Mouse (Mus musculus): ENCODE results near the gene BC067074. TPM values are rescaled to one million over a fixed set of nuclear protein-coding genes. Genes with fewer than 3 reads are reported as not detected.
"Not testable (repeated sequence)": the region's sequence is repeated elsewhere in the genome, so short reads cannot be mapped to it uniquely, and the experiment has no call there.

Gene BC067074
- total RNA-seq, 2 experiments from 2014 or later = 1.3 to 1.4 TPM

DNA sequence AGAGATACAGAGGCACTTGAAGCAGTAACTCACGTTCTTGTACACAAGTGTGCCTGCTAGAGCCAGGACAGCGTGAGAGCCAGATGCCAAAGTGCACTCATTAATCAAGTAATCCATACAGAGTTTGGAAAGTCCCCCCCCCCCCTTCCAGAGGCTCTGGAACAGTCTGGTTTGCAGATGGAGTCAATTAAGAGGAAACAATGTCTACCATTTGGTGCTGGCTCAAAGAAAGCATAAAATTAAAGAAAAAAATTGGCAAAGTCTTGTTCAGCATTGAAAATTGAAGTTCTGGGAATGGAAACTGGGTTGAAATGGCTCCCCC, 81.1 kb downstream of the BC067074 start:
- no peak for DNase-seq (ENCODE audit: low spot score)

- DNase-seq (ENCODE audit: low spot score) = no peak
Measured at GRCm38 (mm10) chr13:113377631-113378030, 84.7 kb downstream of the BC067074 start.

- no peak for DNase-seq (ENCODE audit: low spot score)
Measured at GRCm38 (mm10) chr13:113378980-113379410, 86.0 kb downstream of the BC067074 start.

GRCm38 (mm10) chr13:113379766-113380309, 86.9 kb downstream of the BC067074 start:
- DNase-seq (ENCODE audit: low spot score) = no peak

- no peak for DNase-seq (ENCODE audit: low spot score)
Measured at GRCm38 (mm10) chr13:113381710-113382109, 88.8 kb downstream of the BC067074 start.

DNA sequence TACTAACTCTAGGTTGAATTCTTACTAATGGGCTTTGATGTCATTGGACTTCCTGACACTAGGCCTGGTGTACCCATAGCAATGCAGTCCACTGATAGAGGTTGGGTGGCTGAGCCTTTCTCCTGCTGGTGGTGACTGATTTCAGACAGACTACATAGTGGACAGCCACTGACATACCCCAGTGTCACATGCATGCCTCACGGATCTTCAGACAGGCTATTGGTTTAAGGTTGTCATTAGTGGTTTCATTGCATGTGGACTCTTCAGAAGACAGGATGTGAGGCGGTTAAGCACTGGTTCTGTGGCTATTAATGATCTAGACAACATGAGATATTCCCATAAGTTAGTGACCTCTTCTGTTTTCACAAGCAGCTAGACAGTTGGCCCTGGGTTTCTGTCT, 89.2 kb downstream of the BC067074 start:
- DNase-seq (ENCODE audit: low spot score) = no peak

- DNase-seq (ENCODE audit: low spot score) = not testable (repeated sequence)
Measured at GRCm38 (mm10) chr13:113382770-113383169, 89.8 kb downstream of the BC067074 start.

DNA sequence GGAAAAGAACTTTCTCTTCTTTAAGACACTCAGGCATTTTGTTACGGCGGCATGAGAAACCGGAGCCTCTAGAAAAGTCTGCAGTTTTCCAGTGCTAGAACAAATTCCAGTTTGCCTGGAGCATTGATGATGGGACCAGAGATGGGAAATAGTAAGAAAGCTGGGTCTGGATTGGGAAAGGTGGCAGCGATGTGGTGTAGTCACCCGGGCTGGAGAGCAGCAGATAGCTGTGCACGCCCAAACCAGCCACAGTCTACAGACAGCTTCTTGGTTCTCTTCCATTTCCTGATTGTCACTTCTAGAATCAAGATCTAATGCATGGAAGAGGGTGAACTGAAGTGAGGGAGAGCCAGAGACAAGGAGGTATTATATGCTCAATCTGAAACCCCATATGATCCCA, 100.4 kb downstream of the BC067074 start:
- no peak for DNase-seq (ENCODE audit: low spot score)

DNA sequence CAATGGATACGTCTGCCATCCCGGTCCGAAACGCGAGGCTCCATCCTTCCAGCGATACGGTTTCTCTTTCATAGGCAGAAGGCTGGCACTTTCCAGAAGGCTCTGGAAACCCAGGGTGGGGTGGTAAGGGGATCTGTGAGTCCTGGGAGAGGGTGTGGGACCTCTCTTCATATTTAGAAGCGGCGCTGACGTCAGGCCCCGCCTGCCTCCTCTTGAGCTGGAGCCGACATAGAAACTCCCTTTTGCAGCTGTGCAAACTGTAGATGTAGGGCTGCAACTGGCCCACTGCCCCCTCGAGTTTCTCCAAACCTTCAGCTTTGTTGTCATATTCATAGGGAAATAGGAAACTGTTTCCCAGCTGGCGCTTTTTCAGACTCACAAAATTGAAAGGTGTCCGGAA, 101.6 kb downstream of the BC067074 start:
- DNase-seq (ENCODE audit: low spot score) = peak; percentile 79

DNA sequence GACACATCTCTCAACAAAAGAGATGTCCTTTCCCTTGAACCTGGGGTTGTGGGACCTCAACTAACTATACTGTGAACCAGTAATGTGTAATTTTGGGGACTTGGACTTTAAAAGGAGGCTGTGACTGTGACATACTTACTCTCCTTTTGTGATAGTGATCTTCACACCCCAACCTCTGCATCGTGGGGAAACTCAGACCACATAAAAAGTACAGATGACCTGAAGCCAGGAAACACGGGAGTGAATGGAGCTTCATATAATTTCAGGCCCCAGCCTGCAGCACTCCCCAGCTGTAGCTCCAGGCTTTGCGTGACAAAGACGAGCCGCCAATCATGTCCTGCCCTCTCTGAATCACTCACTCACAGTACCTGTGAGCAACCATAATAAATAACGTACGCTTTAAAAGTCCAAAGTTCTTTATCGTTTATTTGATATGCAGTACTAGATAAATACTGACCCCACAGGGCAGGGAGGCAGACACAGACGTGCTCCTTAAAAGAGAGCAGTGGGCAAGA, 104.1 kb downstream of the BC067074 start:
- DNase-seq (ENCODE audit: low spot score) = no peak

DNA sequence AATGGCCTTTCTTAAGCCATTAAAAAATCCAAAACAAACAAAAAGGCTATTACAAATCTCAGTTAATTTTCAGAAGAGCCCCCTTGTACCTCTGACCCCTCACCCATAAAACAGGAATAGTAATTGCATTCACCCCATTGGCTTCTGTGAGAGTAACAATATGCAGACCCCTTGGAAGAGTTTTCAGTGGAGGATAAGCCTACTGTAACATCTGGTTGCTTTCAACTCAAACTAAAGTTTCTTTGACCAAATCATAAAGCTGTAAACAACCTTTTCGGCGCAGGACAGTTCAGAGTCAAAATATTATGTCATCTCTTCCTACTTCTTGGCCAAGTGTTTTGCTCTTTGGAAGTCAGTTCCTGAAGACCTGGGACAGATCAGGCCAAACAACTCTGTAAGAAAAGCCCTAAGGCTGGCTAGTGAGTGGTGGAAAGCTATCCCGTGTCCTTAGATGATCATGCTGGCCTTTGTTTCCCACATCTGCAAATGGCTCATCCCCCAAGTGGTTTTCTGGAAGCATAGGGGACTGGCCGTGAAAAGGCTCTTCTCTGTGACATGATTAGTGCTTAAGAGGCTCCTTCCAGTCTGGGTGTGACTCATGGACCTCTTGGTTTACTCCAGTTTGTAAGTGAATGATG, 108.5 kb downstream of the BC067074 start:
- peak; percentile 45 for DNase-seq (ENCODE audit: low spot score)

GRCm38 (mm10) chr13:113403706-113404105, 110.7 kb downstream of the BC067074 start:
- no peak for DNase-seq (ENCODE audit: low spot score)

GRCm38 (mm10) chr13:113404172-113404571, 111.2 kb downstream of the BC067074 start:
- DNase-seq (ENCODE audit: low spot score) = no peak

DNA sequence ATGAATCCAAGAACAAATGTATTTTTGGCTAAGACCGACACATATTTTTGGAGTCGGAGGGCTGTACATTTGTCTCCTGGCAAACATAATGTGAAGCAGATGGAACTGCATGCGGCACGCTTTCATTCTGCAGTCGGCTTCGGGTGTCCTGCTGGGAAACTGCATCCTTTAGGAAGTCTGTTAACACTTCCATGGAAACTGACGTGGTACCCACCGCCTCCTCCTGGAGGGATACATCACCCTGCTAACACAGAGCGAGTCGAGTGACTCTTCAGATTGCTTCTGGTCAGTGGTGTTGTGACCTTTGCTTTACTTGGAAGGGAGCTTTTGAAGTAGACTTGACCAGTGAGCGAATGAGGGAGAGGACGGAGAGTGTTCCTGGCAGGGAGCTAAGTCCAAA, 117.0 kb downstream of the BC067074 start:
- DNase-seq (ENCODE audit: low spot score) = no peak

DNA sequence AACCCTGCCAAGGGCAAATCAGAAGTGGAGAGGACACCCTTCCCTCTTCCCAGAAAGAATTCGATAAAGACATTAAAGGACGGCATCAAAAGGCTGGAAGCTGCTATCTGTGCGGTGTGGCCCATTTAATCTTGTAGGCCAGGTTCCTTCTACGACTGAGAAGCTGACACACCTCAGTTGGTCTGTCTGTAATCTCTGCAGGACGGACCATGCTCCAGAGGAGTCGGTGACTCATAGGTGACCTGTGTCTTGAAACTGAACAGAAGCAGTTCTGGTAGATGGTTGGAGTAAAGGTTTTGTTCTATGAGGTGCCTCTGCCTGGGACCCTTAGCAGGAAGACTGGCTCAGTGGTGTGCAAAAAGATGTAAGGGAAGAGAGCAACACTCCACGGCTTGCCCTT, 122.6 kb downstream of the BC067074 start:
- DNase-seq (ENCODE audit: low spot score) = no peak

DNA sequence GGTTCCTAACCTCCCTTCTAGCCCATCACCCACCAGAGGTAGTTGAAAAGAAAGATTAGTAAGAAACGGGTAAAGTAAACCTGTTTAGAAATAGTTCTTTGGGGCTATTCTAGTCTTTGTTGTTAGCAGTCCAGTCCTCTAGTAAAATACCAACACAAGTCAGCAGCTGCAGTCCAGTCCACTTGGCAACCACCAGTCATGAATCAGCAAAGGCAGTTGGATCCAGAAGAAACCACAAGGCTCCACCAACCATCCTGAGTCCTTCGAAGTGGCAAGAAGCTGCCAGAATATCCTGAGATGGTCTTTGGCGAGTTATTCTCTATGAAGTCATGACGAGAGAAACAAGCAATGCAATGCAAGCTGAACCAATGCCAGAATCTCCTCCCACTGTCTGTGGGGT, 124.0 kb downstream of the BC067074 start:
- DNase-seq (ENCODE audit: low spot score) = no peak

DNA sequence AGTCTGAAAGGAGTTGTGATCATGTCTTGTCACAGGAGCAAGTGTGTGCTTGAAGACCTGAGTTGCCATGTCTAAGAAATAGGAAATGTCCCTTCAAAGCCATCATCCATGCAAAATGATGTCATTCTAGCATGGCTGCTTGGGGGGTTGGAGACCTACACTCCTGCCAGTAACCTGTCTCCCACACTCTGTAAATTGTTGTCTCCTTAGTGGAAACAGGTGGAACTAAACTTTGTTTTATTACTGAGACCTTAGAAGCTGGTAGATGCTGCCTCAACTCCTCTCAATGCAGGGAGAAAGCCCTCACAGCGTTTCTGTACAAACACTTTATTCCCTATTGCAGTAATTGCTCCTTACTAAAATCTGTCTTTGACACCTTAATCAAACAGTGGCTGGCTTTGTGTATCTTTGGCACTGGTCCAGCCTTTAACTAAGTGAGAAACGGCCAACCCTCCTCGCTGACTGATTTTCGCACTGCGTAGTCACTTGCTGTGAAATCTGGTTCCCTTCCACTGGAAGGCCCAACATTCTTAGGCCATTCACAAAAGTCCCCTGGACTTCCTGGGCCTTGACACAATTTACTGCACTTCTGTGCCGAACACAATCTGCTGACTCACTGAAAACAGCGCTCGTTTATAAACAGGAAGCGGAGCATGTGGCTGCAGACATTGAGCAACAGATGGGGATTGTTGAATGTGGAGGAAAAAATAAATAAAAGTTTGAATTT, 125.0 kb downstream of the BC067074 start:
- peak; percentile 50 for DNase-seq (ENCODE audit: low spot score)

- DNase-seq (ENCODE audit: low spot score) = no peak
Measured at GRCm38 (mm10) chr13:113418632-113419031, 125.7 kb downstream of the BC067074 start.

- DNase-seq (ENCODE audit: low spot score) = no peak
Measured at GRCm38 (mm10) chr13:113421472-113421871, 128.5 kb downstream of the BC067074 start.

DNA sequence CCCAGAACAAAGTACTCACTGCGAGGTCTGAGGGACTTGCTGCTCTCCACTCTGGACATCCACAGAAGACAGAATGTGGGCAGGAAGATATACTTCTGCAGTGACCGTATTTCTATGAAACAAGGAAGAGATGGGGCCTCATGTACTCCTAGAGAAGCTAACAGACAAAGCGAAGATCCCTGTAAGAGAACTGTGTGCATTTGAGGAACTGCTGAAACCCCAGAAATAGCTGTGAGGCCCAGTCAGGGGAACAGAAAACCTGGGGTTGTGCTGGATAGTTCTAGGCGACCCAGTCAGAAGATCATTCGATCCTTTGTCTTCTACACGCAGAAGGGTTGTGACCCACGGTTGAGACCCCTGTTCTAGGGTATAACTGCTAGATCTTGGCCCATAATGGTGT, 130.9 kb downstream of the BC067074 start:
- DNase-seq (ENCODE audit: low spot score) = no peak

DNA sequence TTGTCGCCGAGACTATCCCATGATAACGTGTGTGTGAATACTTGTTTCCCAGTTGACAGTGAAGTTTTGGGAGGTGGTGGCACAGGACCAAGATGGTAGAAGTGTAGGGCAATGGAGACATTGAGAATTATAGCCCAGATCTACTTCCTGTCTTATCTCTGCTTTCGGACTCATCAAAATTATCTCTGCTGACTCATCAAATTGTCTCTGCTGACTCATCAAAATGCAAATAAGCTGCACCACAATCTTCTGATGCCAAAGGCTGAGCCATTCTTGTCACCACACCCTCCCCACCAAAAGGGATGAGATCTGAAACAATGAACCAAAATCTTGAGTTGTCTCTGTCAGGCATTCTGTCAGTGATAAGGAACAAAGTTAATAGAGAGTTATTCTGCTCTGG, 132.9 kb downstream of the BC067074 start:
- DNase-seq (ENCODE audit: low spot score) = no peak
